Mouse (Mus musculus): ENCODE data around the gene Tmem52b. TPM values are rescaled to one million over a fixed set of nuclear protein-coding genes. Genes with fewer than 3 reads are reported as not detected.

Tmem52b gene
- polyA plus RNA-seq, 1 experiment from 2014 or later = not detected

DNA sequence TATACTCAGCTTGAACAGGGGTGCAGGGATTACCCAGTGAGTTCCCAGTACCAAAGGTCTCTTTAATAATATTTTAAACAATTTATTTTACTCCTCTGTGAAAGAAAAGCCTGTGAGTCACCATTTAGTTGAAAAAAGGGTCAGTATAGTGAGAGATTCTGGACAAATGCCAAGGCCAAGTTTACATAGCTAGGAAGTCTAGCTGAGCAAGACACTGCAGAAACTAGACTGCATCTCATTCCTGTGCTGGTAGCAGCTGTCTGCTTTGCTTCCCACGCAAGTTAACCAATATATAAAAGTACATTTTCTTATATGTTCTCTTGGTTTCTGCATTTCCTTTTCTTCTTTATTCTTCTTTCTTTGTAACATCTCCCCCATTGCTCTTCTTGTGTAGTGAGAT is 1.1 kb downstream of the Tmem52b start:
- H3K4me1 ChIP-seq = no peaks in the 10 kb centered on the region
- no peak for DNase-seq (ENCODE audit: low spot score)
- no peaks in the 10 kb centered on the region for H3K36me3 ChIP-seq
- H3K27me3 ChIP-seq (ENCODE audit: insufficient read depth, poor library complexity, severe bottlenecking) = no peaks in the 10 kb centered on the region
- no peak overlapping the region for H3K27ac ChIP-seq
- H3K4me3 ChIP-seq = no peak overlapping the region
- 68% methylated on average over 1 of the region's 1 CpGs for WGBS
- H3K9me3 ChIP-seq = no peaks in the 10 kb centered on the region

DNA sequence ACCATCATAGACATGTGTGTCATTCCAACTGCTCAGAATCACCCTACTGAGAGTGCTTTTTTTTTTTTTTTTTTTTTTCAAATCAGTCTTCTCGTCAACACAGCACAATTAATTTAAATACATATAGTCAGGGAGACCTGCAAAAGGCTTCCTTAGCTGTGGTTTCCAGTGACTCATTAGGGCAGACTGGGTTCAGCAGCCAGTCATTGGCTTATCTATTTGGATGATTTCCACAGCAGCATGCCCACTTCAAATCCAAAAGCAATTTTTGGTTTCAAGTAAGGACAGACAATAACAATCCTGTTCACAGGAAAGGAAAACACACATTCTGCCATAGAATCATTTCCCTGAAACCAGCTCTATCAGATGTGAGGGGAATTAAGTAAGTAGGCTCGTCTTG is 2.0 kb downstream of the Tmem52b start:
- 67% methylated on average over 2 of the region's 2 CpGs for WGBS

DNA sequence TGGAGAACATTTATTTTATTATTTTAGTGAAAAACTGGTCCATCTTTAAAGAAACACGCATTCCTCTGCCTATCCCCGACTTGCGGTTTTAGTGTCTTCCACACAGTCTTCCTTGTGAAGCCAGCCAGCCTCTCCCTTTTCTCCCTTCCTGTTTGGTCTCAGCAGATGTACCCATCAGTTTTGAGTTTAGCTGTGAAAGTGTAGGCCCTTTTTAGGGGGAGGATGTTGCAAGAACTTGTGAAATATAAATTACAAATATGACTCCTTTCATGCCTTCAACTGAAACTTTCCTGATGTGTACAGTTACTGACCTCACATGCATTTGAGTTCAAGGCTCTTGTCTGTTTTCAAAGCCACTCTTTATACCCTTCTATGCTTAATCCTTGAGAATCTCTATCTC is 2.7 kb downstream of the Tmem52b start:
- Histone ChIP-seq H3K4me3 (no peak overlapping the region), H3K27ac (no peak overlapping the region), H3K4me1 (no peaks in the 10 kb centered on the region), H3K27me3 (ENCODE audit: insufficient read depth, poor library complexity, severe bottlenecking) (no peaks in the 10 kb centered on the region), H3K9me3 (no peaks in the 10 kb centered on the region), H3K36me3 (no peaks in the 10 kb centered on the region)
- WGBS = 88% methylated on average over 3 of the region's 3 CpGs
- no peak for DNase-seq (ENCODE audit: low spot score)

More for the DNA sequence above, 2.0 kb downstream of the Tmem52b start:
- Histone ChIP-seq H3K4me3 (no peak overlapping the region), H3K27ac (no peak overlapping the region), H3K9me3 (no peaks in the 10 kb centered on the region), H3K4me1 (no peaks in the 10 kb centered on the region), H3K27me3 (ENCODE audit: insufficient read depth, poor library complexity, severe bottlenecking) (no peaks in the 10 kb centered on the region), H3K36me3 (no peaks in the 10 kb centered on the region)
- no peak for DNase-seq (ENCODE audit: low spot score)

DNA sequence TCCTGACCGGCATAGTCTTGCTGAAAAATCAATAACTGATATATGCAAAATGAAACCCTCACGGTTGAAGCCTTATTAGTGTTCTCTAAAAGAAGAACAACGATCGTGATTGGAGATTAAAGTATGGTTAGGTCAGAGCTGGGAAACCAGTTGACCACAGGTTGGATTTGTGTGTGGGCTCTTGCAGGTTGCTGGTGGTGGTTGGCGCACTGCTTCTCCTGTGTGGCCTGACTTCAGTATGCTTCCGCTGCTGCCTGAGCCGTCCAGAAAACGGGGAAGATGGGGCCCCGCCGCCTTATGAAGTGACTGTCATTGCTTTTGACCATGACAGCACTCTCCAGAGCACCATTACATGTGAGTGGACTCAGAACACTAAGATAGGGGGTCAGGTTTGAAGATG is 4.0 kb downstream of the Tmem52b start:
- Histone ChIP-seq H3K27me3 (ENCODE audit: insufficient read depth, poor library complexity, severe bottlenecking) (no peaks in the 10 kb centered on the region), H3K4me3 (no peak overlapping the region), H3K9me3 (no peaks in the 10 kb centered on the region), H3K36me3 (no peaks in the 10 kb centered on the region), H3K4me1 (no peaks in the 10 kb centered on the region), H3K27ac (no peak overlapping the region)
- no peak for DNase-seq (ENCODE audit: low spot score)
- WGBS = 86% methylated on average over 10 of the region's 10 CpGs

DNA sequence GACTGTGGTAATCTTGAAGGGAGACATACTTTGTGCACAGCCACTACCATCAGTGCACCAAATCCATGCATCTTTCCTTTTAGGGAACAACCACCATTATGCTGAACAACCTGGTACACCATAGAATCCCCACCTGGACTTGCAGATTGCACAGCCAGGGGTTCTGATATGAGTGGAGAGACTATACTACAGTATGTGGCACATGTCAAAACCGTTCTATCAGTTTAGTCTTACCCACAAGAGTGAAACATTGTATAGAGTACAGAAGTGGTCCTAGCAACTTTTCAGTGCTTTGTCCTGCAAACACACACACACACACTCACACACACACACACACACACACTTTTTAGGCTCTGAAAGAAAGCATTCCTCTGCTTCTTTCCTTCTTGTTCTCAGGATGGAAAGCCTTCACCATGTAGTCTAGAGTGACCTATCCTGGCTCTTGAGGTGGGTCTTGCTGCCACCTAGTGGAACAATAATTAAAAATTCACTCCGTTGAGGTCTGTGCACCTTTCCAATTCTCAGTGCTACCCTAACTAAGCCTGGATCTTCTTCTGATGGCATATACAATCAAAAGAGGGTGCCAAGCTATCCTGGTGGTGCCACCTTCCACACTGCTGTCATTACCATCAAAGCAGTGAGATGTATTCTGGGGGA is 5.5 kb downstream of the Tmem52b start:
- H3K4me3 ChIP-seq = no peak overlapping the region
- no peaks in the 10 kb centered on the region for H3K4me1 ChIP-seq
- H3K27ac ChIP-seq = no peak overlapping the region
- H3K36me3 ChIP-seq = no peaks in the 10 kb centered on the region
- WGBS = 48% methylated on average over 2 of the region's 2 CpGs
- no peaks in the 10 kb centered on the region for H3K9me3 ChIP-seq
- no peak for DNase-seq (ENCODE audit: low spot score)
- no peaks in the 10 kb centered on the region for H3K27me3 ChIP-seq (ENCODE audit: insufficient read depth, poor library complexity, severe bottlenecking)

DNA sequence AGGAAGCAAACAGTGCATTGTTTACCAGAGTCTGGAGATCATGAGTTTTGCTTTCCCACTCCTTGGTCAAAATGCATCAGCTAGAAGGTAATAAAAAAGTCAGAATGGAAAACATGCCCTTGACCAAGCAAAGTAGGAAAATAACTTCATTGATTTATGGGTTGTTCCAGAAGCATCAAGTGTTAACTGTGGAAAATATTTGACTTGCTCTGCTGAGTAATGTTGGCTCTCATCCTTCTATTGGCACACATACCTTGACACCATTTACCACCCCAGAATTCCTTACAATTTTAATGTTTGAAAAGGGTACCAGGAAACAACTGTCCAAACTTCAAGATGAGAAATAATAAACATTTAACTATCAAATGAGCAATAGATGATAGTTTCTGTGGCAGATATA is 13.7 kb downstream of the Tmem52b start:
- Histone ChIP-seq H3K27ac (no peak overlapping the region), H3K27me3 (ENCODE audit: insufficient read depth, poor library complexity, severe bottlenecking) (no peaks in the 10 kb centered on the region), H3K9me3 (no peaks in the 10 kb centered on the region), H3K36me3 (no peaks in the 10 kb centered on the region), H3K4me3 (no peak overlapping the region), H3K4me1 (no peaks in the 10 kb centered on the region)
- no peak for DNase-seq (ENCODE audit: low spot score)

DNA sequence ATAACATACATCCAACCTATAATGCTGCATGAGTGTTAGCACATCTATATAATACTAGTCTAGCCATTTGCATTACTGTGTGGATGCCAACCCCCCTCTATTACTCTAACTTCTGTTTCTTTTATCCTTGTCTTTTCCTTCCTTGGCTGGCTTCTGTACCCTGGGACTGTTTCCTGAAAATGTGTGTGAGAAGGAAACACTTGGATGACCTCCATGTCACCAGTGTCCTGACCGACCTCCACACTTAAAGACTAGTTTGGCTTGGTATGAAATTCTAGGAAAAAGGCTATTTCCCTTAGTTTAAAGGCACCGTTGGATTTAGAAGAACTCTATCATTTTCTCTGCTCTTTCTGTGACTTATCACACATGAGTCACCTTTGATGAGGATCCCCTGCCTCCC is 15.1 kb downstream of the Tmem52b start:
- no peaks in the 10 kb centered on the region for H3K9me3 ChIP-seq
- H3K27ac ChIP-seq = no peak overlapping the region
- no peaks in the 10 kb centered on the region for H3K36me3 ChIP-seq
- no peaks in the 10 kb centered on the region for H3K4me1 ChIP-seq
- H3K4me3 ChIP-seq = no peak overlapping the region
- no peaks in the 10 kb centered on the region for H3K27me3 ChIP-seq (ENCODE audit: insufficient read depth, poor library complexity, severe bottlenecking)
- WGBS = 54% methylated on average over 2 of the region's 2 CpGs
- DNase-seq (ENCODE audit: low spot score) = no peak

DNA sequence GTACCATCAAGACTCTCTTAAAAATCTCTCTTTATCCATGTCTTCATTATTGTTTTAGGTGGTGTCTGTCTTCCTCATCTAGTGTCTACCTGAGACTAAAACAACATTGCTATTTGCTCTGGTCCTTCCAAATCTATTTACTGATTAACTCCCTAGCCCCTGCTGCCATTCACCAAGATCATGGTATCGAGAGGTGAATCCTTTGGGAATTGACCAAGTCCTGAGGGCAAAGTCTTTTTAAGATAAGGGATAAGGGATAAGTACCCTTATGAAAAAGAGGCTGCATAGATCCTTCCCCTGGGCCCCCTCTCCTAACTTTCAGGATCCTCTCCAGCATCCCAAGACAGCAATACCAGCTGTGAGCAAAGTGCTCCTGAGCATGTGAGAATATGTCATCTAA is 17.2 kb downstream of the Tmem52b start:
- peaks cover 4% of the 10 kb centered on the region; the same call in 1 of the 2 replicates for H3K4me1 ChIP-seq
- WGBS = 65% methylated on average over 1 of the region's 1 CpGs
- DNase-seq (ENCODE audit: low spot score) = no peak
- no peak overlapping the region for H3K4me3 ChIP-seq
- no peaks in the 10 kb centered on the region for H3K36me3 ChIP-seq
- H3K27ac ChIP-seq = no peak overlapping the region
- no peaks in the 10 kb centered on the region for H3K27me3 ChIP-seq (ENCODE audit: insufficient read depth, poor library complexity, severe bottlenecking)
- no peaks in the 10 kb centered on the region for H3K9me3 ChIP-seq

DNA sequence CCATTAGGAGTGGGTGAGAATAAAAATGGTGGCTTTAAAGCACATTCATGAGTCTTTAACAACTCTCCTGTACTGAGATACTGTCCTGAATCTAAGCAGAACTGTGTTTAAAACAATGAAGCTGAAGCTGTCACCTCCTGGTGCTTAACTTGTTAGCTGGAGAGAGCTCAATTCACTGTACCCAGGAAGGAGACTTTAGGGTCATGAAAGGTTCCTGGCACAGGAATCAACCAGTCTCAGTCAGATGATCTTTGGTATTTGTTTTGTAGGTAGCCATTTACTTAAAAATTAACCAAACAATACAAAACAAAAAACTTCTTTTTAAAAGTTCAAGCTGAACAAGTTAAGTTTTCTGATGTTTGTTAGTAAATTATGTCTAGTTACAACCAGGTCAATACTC is 17.9 kb downstream of the Tmem52b start:
- Histone ChIP-seq H3K27ac (no peak overlapping the region), H3K4me3 (no peak overlapping the region), H3K36me3 (no peaks in the 10 kb centered on the region), H3K9me3 (no peaks in the 10 kb centered on the region), H3K4me1 (peaks cover 11% of the 10 kb centered on the region; the same call in 1 of the 2 replicates), H3K27me3 (ENCODE audit: insufficient read depth, poor library complexity, severe bottlenecking) (no peaks in the 10 kb centered on the region)
- DNase-seq (ENCODE audit: low spot score) = no peak

DNA sequence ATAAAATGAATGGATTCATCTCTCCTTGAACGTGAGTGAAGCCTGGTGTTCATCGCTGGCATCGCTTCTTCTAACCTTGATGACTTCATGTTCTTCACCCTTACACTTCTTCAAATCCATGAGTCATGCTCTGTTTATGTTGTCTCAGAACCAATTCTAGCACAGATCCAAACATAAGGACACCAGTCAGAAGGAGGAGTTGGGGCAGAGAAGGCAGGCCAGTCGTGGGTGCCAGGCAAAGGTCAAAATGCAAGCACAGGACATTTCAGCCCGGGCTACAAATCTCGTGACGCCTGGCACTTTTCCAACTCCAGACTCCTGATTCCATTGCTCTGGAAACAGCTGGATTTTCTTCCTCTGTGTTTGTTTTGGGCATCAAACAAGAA is 20.2 kb downstream of the Tmem52b start:
- H3K27ac ChIP-seq = peak overlapping the region; percentile 93
- no peaks in the 10 kb centered on the region; the same call in 1 of the 2 replicates for H3K36me3 ChIP-seq
- 33% methylated on average over 7 of the region's 7 CpGs for WGBS
- H3K27me3 ChIP-seq (ENCODE audit: insufficient read depth, poor library complexity, severe bottlenecking) = no peaks in the 10 kb centered on the region
- peaks cover 16% of the 10 kb centered on the region for H3K4me1 ChIP-seq
- H3K9me3 ChIP-seq = no peaks in the 10 kb centered on the region
- DNase-seq (ENCODE audit: low spot score) = peak; percentile 76
- H3K4me3 ChIP-seq = peak overlapping the region; percentile 88

DNA sequence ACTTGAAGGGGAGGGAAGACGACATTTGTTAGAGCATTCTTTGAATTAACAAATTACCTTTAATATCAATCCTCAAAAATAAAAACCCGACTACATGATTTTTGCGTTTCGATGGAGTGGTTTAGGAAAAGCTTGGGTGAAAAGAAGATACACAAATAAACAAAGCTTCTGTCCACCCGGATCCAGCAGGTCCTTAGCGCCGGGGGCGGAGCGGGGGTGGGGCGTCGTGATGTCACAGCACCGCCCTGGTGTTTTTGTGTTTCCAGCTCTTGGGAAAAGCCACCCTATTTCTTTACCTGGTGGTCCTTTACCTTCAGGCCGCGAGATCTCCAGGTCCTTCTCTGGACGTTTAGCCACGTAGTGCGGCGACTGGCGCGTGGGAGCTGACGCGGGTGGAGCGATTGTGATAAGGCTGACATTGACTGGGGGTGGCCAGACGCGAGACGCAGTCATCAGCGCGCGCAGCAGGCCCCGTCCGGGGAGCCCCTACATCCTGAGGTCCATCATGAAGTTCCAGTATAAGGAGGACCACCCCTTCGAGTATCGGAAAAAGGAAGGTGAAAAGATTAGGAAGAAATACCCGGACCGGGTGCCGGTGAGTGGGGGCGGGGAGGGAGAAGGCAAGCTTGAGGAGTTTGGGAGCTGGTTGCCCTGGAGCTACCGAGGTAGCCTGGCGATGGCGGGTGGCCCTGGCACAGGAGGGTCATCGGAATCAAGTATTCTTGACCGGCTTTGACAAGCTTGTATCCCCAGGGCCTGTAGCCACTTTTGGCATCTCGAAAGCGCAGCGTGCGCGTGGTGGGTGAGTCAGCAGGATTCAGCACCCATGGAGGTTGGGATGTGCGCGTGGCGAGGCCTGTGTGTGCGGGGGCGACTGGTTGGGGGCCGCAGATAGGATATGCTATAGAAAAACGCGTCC is 20.8 kb downstream of the Tmem52b start, which contains the start of gene Gabarapl1:
Gene Gabarapl1 (plus strand): TSS at position 219 of the 919 bp plus-strand sequence.
- Histone ChIP-seq H3K4me1 (peaks cover 16% of the 10 kb centered on the region), H3K27ac (peak within 1 kb of the TSS; percentile 93), H3K9me3 (no peaks in the 10 kb centered on the region), H3K4me3 (peak within 1 kb of the TSS; percentile 88), H3K36me3 (peaks cover 5% of the 10 kb centered on the region; the same call in 1 of the 2 replicates), H3K27me3 (ENCODE audit: insufficient read depth, poor library complexity, severe bottlenecking) (no peaks in the 10 kb centered on the region)
- DNase-seq (ENCODE audit: low spot score) = peak; percentile 90
- WGBS = under 1% methylated on average over 55 of the region's 55 CpGs

DNA sequence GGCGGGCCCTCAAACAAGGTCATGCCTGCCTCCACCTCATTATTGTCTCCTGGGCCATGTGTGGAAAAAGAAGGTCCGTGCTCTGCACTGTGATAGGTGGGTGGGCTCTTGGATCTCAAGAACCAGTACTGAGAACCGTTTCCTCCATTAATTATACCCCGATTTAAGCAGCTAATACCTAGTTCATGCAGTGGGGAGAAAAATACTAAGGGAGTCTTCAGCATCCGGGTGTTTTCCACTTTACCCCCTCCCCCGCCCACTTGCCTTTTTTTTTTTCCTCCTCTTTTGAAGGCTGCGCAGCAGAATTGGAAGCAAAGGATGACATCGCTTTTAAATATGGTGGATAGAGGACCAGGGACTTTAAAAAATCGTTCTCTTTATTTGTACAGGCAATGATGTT is 21.7 kb downstream of the Tmem52b start:
- WGBS = 20% methylated on average over 9 of the region's 9 CpGs
- no peak for DNase-seq (ENCODE audit: low spot score)
- peak overlapping the region; percentile 93 for H3K27ac ChIP-seq
- H3K27me3 ChIP-seq (ENCODE audit: insufficient read depth, poor library complexity, severe bottlenecking) = no peaks in the 10 kb centered on the region
- peaks cover 16% of the 10 kb centered on the region for H3K4me1 ChIP-seq
- peak overlapping the region; percentile 88 for H3K4me3 ChIP-seq
- no peaks in the 10 kb centered on the region for H3K9me3 ChIP-seq
- H3K36me3 ChIP-seq = peaks cover 12% of the 10 kb centered on the region; the same call in 1 of the 2 replicates

DNA sequence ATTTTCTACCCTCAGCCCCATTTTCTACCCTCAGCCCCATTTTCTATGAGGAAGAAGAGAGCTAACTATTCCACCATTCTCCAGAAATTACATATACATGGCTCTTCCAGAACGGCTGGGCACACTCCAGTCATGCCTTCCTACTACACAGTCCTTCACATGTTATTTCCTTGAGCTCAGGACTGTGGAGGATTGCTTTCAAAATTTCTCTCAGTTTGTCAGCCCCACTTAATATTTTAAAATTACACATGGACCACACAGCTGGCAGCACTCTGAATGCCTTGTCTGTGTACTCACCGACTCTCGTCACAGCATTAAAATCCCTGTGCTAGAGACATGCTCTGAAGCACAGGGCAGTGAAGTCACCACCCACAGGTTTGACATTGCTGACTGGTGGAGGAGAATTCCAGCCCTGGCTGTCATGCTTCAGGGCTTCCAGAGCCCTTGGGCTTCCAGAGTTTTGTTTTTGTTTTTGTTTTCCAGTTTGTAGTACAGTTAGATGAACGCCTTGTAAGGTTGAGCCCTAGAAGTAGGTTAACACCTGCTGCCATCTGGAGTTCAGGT is 22.4 kb downstream of the Tmem52b start:
- no peak overlapping the region for H3K27ac ChIP-seq
- DNase-seq (ENCODE audit: low spot score) = no peak
- 70% methylated on average over 4 of the region's 4 CpGs for WGBS
- H3K9me3 ChIP-seq = no peaks in the 10 kb centered on the region
- H3K27me3 ChIP-seq (ENCODE audit: insufficient read depth, poor library complexity, severe bottlenecking) = no peaks in the 10 kb centered on the region
- H3K4me3 ChIP-seq = peak overlapping the region; percentile 88
- H3K4me1 ChIP-seq = peaks cover 16% of the 10 kb centered on the region
- H3K36me3 ChIP-seq = peaks cover 19% of the 10 kb centered on the region; the same call in 1 of the 2 replicates
